Mouse (Mus musculus) midbrain, postnatal 0 days (tissue): ENCODE data around the gene Ccnd1. TPM values are rescaled to one million over a fixed set of nuclear protein-coding genes. Genes with fewer than 3 reads are reported as not detected.

Experiments used
- ATAC-seq: fragments of 200-750 bp; cut with Nextera tagmentation; 2 replicates; pipeline ENCODE4 v1.8.0; 2017; ENCODE audit warnings: moderate number of reproducible peaks, mild to moderate bottlenecking, moderate TSS enrichment, moderate library complexity; ENCODE audit not compliant: low FRiP score
- DNase-seq: peaks from one replicate; pipeline ENCODE4 v3.0.0-alpha.2; 2015; ENCODE audit warnings: low spot score
- H3K27ac ChIP-seq: fragments of 300-500 bp; sonication (generic); 2 replicates; pipeline ENCODE4 v1.5.1; 2014; ENCODE audit warnings: low read depth, mild to moderate bottlenecking, low read length, mixed read lengths
- H3K27me3 ChIP-seq: fragments of 300-500 bp; sonication (generic); 2 replicates; pipeline ENCODE4 v1.6.1; 2014; ENCODE audit warnings: low read length, control low read depth, mixed read lengths; ENCODE audit not compliant: insufficient read depth
- H3K36me3 ChIP-seq: fragments of 300-500 bp; sonication (generic); 2 replicates; pipeline ENCODE4 v1.6.1; 2014; ENCODE audit warnings: low read length, control low read depth, mixed read lengths; ENCODE audit not compliant: insufficient read depth
- H3K4me1 ChIP-seq: fragments of 300-500 bp; sonication (generic); 2 replicates; pipeline ENCODE4 v1.6.1; 2014; ENCODE audit warnings: mild to moderate bottlenecking, control low read depth, antibody characterized with exemption, low read length, mixed read lengths; ENCODE audit not compliant: insufficient read depth
- H3K4me2 ChIP-seq: fragments of 300-500 bp; sonication (generic); 2 replicates; pipeline ENCODE4 v1.6.1; 2014; ENCODE audit warnings: low read depth, mild to moderate bottlenecking, low read length, mixed read lengths; ENCODE audit not compliant: poor library complexity, severe bottlenecking
- H3K4me3 ChIP-seq: fragments of 300-500 bp; sonication (generic); 2 replicates; pipeline ENCODE4 v1.5.1; 2014; ENCODE audit warnings: low read depth, mild to moderate bottlenecking, low read length, moderate library complexity
- H3K9ac ChIP-seq: fragments of 300-500 bp; sonication (generic); replicated peaks from 2 replicates; pipeline ENCODE4 v1.6.1; 2014; ENCODE audit warnings: mild to moderate bottlenecking, low read length, moderate library complexity, mixed read lengths; ENCODE audit not compliant: poor library complexity, severe bottlenecking
- H3K9me3 ChIP-seq: fragments of 300-500 bp; sonication (generic); 2 replicates; pipeline ENCODE4 v1.6.1; 2016; ENCODE audit warnings: low read length, control low read depth
- CTCF ChIP-seq: IDR thresholded peaks from 2 replicates; pipeline ENCODE4 v1.5.1; 2016; ENCODE audit warnings: antibody characterized with exemption, mild to moderate bottlenecking
- WGBS: fragments of 180-500 bp; shearing (Covaris S2); extraction: QIAGEN DNeasy Blood & Tissue Kit; methylation state at CpG from one replicate; pipeline ENCODE4 v1.1.7; 2014; 5-methylcytosine and 5-hydroxymethylcytosine counted together
- polyA plus RNA-seq: library from polyadenylated mRNA; unstranded; fragments of >200 nt; fragmentation: Nextera tagmentation; extraction: Ambion mirVana; gene quantifications from 2 replicates; pipeline ENCODE4 v1.2.1, GENCODE M21; 2015
- total RNA-seq: library from RNA; depleted of rRNA; stranded (reverse); fragments of >200 nt; gene quantifications from 2 replicates; pipeline ENCODE4 v1.2.3, GENCODE M21; 2014

Ccnd1 gene
- total and polyA plus RNA-seq, 2 experiments from 2014 or later = 18.5 to 32.8 TPM

GRCm38 (mm10) chr7:144927591-144927990, 12.1 kb downstream of the Ccnd1 start:
- 74% methylated on average over 2 of the region's 2 CpGs for WGBS
- no peak overlapping the region for H3K4me3 ChIP-seq
- TF ChIP-seq CTCF = no peak
- no peak overlapping the region for H3K27ac ChIP-seq
- H3K27me3 ChIP-seq = no peaks in the 10 kb centered on the region
- H3K9ac ChIP-seq = no peak overlapping the region
- no peak for DNase-seq
- no peaks in the 10 kb centered on the region for H3K9me3 ChIP-seq
- no peak overlapping the region for H3K4me2 ChIP-seq
- no peaks in the 10 kb centered on the region for H3K4me1 ChIP-seq
- no peak; the same call in 1 of the 2 replicates for ATAC-seq
- peaks cover 11% of the 10 kb centered on the region; the same call in 1 of the 2 replicates for H3K36me3 ChIP-seq

GRCm38 (mm10) chr7:144918823-144919222, 20.9 kb downstream of the Ccnd1 start:
- Histone ChIP-seq H3K27me3 (no peaks in the 10 kb centered on the region), H3K4me2 (no peak overlapping the region), H3K27ac (no peak overlapping the region), H3K4me3 (no peak overlapping the region), H3K4me1 (peaks cover 4% of the 10 kb centered on the region; the same call in 1 of the 2 replicates), H3K9ac (no peak overlapping the region), H3K9me3 (no peaks in the 10 kb centered on the region), H3K36me3 (peaks cover 34% of the 10 kb centered on the region)
- 79% methylated on average over 1 of the region's 1 CpGs for WGBS
- no peak for ATAC-seq
- no peak for DNase-seq
- TF ChIP-seq CTCF = peak; percentile 68

GRCm38 (mm10) chr7:144914948-144915750, 24.6 kb downstream of the Ccnd1 start, which contains the start of gene LTO1:
Gene LTO1, plus strand, starts transcription at chr7:144915100.
- peak within 1 kb of the TSS; percentile 94 for H3K4me2 ChIP-seq
- peak within 1 kb of the TSS; percentile 76 for H3K27ac ChIP-seq
- no peak for TF ChIP-seq CTCF
- DNase-seq = peak; percentile 96
- peaks cover 4% of the 10 kb centered on the region; the same call in 1 of the 2 replicates for H3K4me1 ChIP-seq
- H3K36me3 ChIP-seq = peaks cover 25% of the 10 kb centered on the region
- no peaks in the 10 kb centered on the region for H3K27me3 ChIP-seq
- no peaks in the 10 kb centered on the region for H3K9me3 ChIP-seq
- peak within 1 kb of the TSS; percentile 75 for H3K4me3 ChIP-seq
- WGBS = under 1% methylated on average over 55 of the region's 55 CpGs
- H3K9ac ChIP-seq = peak within 1 kb of the TSS; percentile 78
- peak; percentile 92 for ATAC-seq

- peak; percentile 66 for TF ChIP-seq CTCF
- Histone ChIP-seq H3K9me3 (no peaks in the 10 kb centered on the region), H3K4me2 (peak overlapping the region; percentile 41), H3K4me3 (peak overlapping the region; percentile 75), H3K36me3 (peaks cover 18% of the 10 kb centered on the region), H3K27me3 (no peaks in the 10 kb centered on the region), H3K9ac (peak overlapping the region; percentile 78), H3K27ac (peak overlapping the region; percentile 76), H3K4me1 (peaks cover 4% of the 10 kb centered on the region; the same call in 1 of the 2 replicates)
- peak; percentile 88 for ATAC-seq
- WGBS = 6% methylated on average over 17 of the region's 17 CpGs
- peak; percentile 81 for DNase-seq
These were observed 25.3 kb downstream of the Ccnd1 start for GRCm38 (mm10) chr7:144914296-144914947.

- DNase-seq = no peak
- H3K27me3 ChIP-seq = no peaks in the 10 kb centered on the region
- peaks cover 4% of the 10 kb centered on the region; the same call in 1 of the 2 replicates for H3K4me1 ChIP-seq
- no peak for TF ChIP-seq CTCF
- no peak overlapping the region for H3K9ac ChIP-seq
- H3K36me3 ChIP-seq = peaks cover 9% of the 10 kb centered on the region; the same call in 1 of the 2 replicates
- no peak overlapping the region for H3K4me3 ChIP-seq
- H3K9me3 ChIP-seq = no peaks in the 10 kb centered on the region
- ATAC-seq = no peak
- WGBS = 71% methylated on average over 4 of the region's 4 CpGs
- H3K4me2 ChIP-seq = no peak overlapping the region
- H3K27ac ChIP-seq = no peak overlapping the region
These were observed 26.8 kb downstream of the Ccnd1 start for GRCm38 (mm10) chr7:144912897-144913296.

- no peak overlapping the region for H3K27ac ChIP-seq
- no peak overlapping the region for H3K4me2 ChIP-seq
- no peak overlapping the region for H3K4me3 ChIP-seq
- 91% methylated on average over 1 of the region's 1 CpGs for WGBS
- 0 out of 2 replicates have a peak, but pooled peaks cover 4% of the 10 kb centered on the region for H3K27me3 ChIP-seq
- no peak for TF ChIP-seq CTCF
- H3K4me1 ChIP-seq = peaks cover 4% of the 10 kb centered on the region; the same call in 1 of the 2 replicates
- no peaks in the 10 kb centered on the region for H3K36me3 ChIP-seq
- H3K9me3 ChIP-seq = no peaks in the 10 kb centered on the region
- no peak overlapping the region for H3K9ac ChIP-seq
- DNase-seq (no peak), ATAC-seq (no peak)
These were observed 28.6 kb downstream of the Ccnd1 start for GRCm38 (mm10) chr7:144911121-144911520.
